Mouse (Mus musculus): ENCODE data around the gene Catsperg1. TPM values are rescaled to one million over a fixed set of nuclear protein-coding genes. Genes with fewer than 3 reads are reported as not detected.
A peak's percentile ranks its signal among the peaks of the same experiment; 100 is the strongest.

Catsperg1 gene
- 0.19 and 0.61 TPM in 2 replicates for polyA plus RNA-seq (2012; ENCODE audit: insufficient read depth, low replicate concordance)

- Histone ChIP-seq H3K9me3 (peaks cover 53% of the 10 kb centered on the region), H3K36me3 (replicated peaks; ENCODE audit: low read length) (peaks cover 35% of the 10 kb centered on the region), H3K4me1 (peaks cover 32% of the 10 kb centered on the region), H3K27me3 (replicated peaks) (no peaks in the 10 kb centered on the region), H3K4me3 (replicated peaks) (no peak within 1 kb of the TSS)
- TF ChIP-seq GATA1 (IDR thresholded peaks at IDR 0.05; ENCODE audit: borderline replicate concordance, low read length) (no peak), FLI1 (IDR thresholded peaks at IDR 0.05; ENCODE audit: low read length) (no peak)
These were observed at the start of gene Catsperg1 for GRCm38 (mm10) chr7:29213675-29214082. Catsperg1 (minus strand) TSS chr7:29214035.

DNA sequence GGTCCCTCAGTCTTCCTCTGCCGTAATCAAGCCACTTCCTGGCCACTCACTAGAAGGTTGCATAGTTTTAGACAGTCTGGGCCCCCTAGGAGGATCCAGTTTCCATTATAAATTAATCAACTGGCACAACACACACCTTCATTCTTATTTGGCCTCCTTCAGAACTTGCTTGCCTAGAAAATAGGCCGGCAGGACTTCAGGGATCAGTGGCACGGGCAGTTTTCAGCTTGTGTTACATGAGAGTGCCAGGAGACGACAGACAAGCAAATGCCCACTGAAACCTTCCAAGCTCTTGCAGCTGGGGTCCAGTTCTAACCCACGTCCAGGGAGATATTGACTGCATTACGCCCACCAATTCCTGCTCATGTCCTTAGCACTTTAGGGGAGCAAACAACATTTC, 48.3 kb upstream of the Catsperg1 start:
- peaks cover 9% of the 10 kb centered on the region for H3K36me3 ChIP-seq (replicated peaks; ENCODE audit: low read length)
- peaks cover 42% of the 10 kb centered on the region for H3K4me1 ChIP-seq
- H3K4me3 ChIP-seq (replicated peaks) = no peak overlapping the region
- TF ChIP-seq GATA1 (IDR thresholded peaks at IDR 0.05; ENCODE audit: borderline replicate concordance, low read length) (no peak), FLI1 (IDR thresholded peaks at IDR 0.05; ENCODE audit: low read length) (no peak)
- no peaks in the 10 kb centered on the region for H3K9me3 ChIP-seq
- H3K27me3 ChIP-seq (replicated peaks) = no peaks in the 10 kb centered on the region

GRCm38 (mm10) chr7:29259781-29260730, 46.2 kb upstream of the Catsperg1 start:
- Histone ChIP-seq H3K36me3 (replicated peaks; ENCODE audit: low read length) (peaks cover 14% of the 10 kb centered on the region), H3K4me3 (replicated peaks) (peak overlapping the region; percentile 56), H3K9me3 (no peaks in the 10 kb centered on the region), H3K4me1 (peaks cover 44% of the 10 kb centered on the region), H3K27me3 (replicated peaks) (no peaks in the 10 kb centered on the region)
- TF ChIP-seq GATA1 (IDR thresholded peaks at IDR 0.05; ENCODE audit: borderline replicate concordance, low read length) = no peak
- TF ChIP-seq FLI1 (IDR thresholded peaks at IDR 0.05; ENCODE audit: low read length) = no peak

- TF ChIP-seq GATA1 (IDR thresholded peaks at IDR 0.05; ENCODE audit: borderline replicate concordance, low read length) = no peak
- no peak for TF ChIP-seq FLI1 (IDR thresholded peaks at IDR 0.05; ENCODE audit: low read length)
- peaks cover 14% of the 10 kb centered on the region for H3K36me3 ChIP-seq (replicated peaks; ENCODE audit: low read length)
- H3K4me1 ChIP-seq = peaks cover 68% of the 10 kb centered on the region
- no peaks in the 10 kb centered on the region for H3K9me3 ChIP-seq
- H3K27me3 ChIP-seq (replicated peaks) = no peaks in the 10 kb centered on the region
- no peak overlapping the region for H3K4me3 ChIP-seq (replicated peaks)
These were observed 43.5 kb upstream of the Catsperg1 start for GRCm38 (mm10) chr7:29257368-29257767.

DNA sequence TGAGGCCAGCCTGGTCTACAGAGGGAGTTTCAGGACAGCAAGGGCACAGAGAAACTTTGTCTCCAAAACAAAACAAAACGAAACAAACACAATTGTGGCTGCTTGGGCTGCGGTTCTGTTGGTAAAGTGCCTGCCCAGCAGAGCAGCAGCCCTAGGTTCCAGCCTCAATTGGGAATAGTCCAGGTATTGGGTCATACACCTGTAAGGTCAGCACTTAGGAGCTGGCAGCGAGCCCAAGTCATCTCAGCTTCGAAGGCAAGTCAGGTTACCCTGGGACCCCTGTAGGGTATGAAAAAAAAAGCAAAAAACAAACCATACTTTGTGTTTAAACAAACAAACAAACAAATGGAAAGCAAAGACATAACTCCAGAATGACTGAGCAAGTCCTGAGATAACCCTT, 42.0 kb upstream of the Catsperg1 start:
- Histone ChIP-seq H3K4me1 (peaks cover 70% of the 10 kb centered on the region), H3K9me3 (no peaks in the 10 kb centered on the region), H3K4me3 (replicated peaks) (no peak overlapping the region), H3K27me3 (replicated peaks) (no peaks in the 10 kb centered on the region), H3K36me3 (replicated peaks; ENCODE audit: low read length) (peaks cover 14% of the 10 kb centered on the region)
- TF ChIP-seq GATA1 (IDR thresholded peaks at IDR 0.05; ENCODE audit: borderline replicate concordance, low read length) (no peak), FLI1 (IDR thresholded peaks at IDR 0.05; ENCODE audit: low read length) (no peak)

GRCm38 (mm10) chr7:29253842-29254241, 40.0 kb upstream of the Catsperg1 start:
- no peaks in the 10 kb centered on the region for H3K27me3 ChIP-seq (replicated peaks)
- TF ChIP-seq GATA1 (IDR thresholded peaks at IDR 0.05; ENCODE audit: borderline replicate concordance, low read length) (no peak), FLI1 (IDR thresholded peaks at IDR 0.05; ENCODE audit: low read length) (no peak)
- H3K4me3 ChIP-seq (replicated peaks) = no peak overlapping the region
- H3K9me3 ChIP-seq = no peaks in the 10 kb centered on the region
- peaks cover 57% of the 10 kb centered on the region for H3K4me1 ChIP-seq
- H3K36me3 ChIP-seq (replicated peaks; ENCODE audit: low read length) = peaks cover 17% of the 10 kb centered on the region

- no peaks in the 10 kb centered on the region for H3K9me3 ChIP-seq
- peaks cover 34% of the 10 kb centered on the region for H3K36me3 ChIP-seq (replicated peaks; ENCODE audit: low read length)
- H3K27me3 ChIP-seq (replicated peaks) = no peaks in the 10 kb centered on the region
- no peak for TF ChIP-seq FLI1 (IDR thresholded peaks at IDR 0.05; ENCODE audit: low read length)
- TF ChIP-seq GATA1 (IDR thresholded peaks at IDR 0.05; ENCODE audit: borderline replicate concordance, low read length) = no peak
- peaks cover 52% of the 10 kb centered on the region for H3K4me1 ChIP-seq
- H3K4me3 ChIP-seq (replicated peaks) = no peak overlapping the region
These were observed 37.3 kb upstream of the Catsperg1 start for GRCm38 (mm10) chr7:29251166-29251565.

GRCm38 (mm10) chr7:29248261-29248841, 34.5 kb upstream of the Catsperg1 start, which contains the start of gene 2200002D01Rik:
2200002D01Rik (minus strand) TSS chr7:29248466.
- Histone ChIP-seq H3K36me3 (replicated peaks; ENCODE audit: low read length) (peaks cover 62% of the 10 kb centered on the region), H3K4me1 (peaks cover 60% of the 10 kb centered on the region), H3K9me3 (no peaks in the 10 kb centered on the region), H3K27me3 (replicated peaks) (no peaks in the 10 kb centered on the region), H3K4me3 (replicated peaks) (peak within 1 kb of the TSS; percentile 50)
- TF ChIP-seq FLI1 (IDR thresholded peaks at IDR 0.05; ENCODE audit: low read length) = no peak
- no peak for TF ChIP-seq GATA1 (IDR thresholded peaks at IDR 0.05; ENCODE audit: borderline replicate concordance, low read length)

- Histone ChIP-seq H3K36me3 (replicated peaks; ENCODE audit: low read length) (peaks cover 68% of the 10 kb centered on the region), H3K4me3 (replicated peaks) (peak overlapping the region; percentile 50), H3K27me3 (replicated peaks) (no peaks in the 10 kb centered on the region), H3K9me3 (no peaks in the 10 kb centered on the region), H3K4me1 (peaks cover 60% of the 10 kb centered on the region)
- no peak for TF ChIP-seq FLI1 (IDR thresholded peaks at IDR 0.05; ENCODE audit: low read length)
- no peak for TF ChIP-seq GATA1 (IDR thresholded peaks at IDR 0.05; ENCODE audit: borderline replicate concordance, low read length)
These were observed 33.9 kb upstream of the Catsperg1 start for GRCm38 (mm10) chr7:29247706-29248105.

- Histone ChIP-seq H3K9me3 (no peaks in the 10 kb centered on the region), H3K27me3 (replicated peaks) (no peaks in the 10 kb centered on the region), H3K36me3 (replicated peaks; ENCODE audit: low read length) (peaks cover 71% of the 10 kb centered on the region), H3K4me3 (replicated peaks) (no peak overlapping the region), H3K4me1 (peaks cover 60% of the 10 kb centered on the region)
- TF ChIP-seq FLI1 (IDR thresholded peaks at IDR 0.05; ENCODE audit: low read length) (no peak), GATA1 (IDR thresholded peaks at IDR 0.05; ENCODE audit: borderline replicate concordance, low read length) (no peak)
These were observed 33.5 kb upstream of the Catsperg1 start for GRCm38 (mm10) chr7:29247314-29247700.
